Mouse (Mus musculus): ENCODE results near the gene Cacna1e. TPM values are rescaled to one million over a fixed set of nuclear protein-coding genes. Genes with fewer than 3 reads are reported as not detected.

The Cacna1e gene
- total and polyA plus RNA-seq, 3 experiments = 0.22 TPM; not detected in 2

DNA sequence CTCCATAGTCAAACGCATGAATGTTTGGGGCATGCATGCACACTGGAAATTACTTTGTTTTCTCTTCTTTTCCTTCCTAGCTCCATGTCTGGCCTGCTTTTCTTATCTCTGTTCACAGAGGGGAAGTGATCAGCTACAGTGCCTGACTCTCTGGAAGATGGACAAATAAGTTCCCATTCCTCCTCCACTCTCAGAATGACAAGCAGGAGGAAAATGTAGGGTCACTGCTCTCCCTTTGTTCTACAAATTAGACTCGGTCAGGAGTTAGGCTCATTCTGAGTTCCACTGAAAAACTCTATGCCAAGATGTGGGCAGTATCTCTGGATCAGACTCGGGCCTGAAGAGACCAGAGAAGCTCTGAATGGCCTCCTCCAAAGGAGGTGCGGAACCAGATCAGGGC lies 275.8 kb downstream of the Cacna1e start:
- H3K27me3 ChIP-seq (ENCODE audit: insufficient read depth, low read length) = no peaks in the 10 kb centered on the region
- DNase-seq (ENCODE audit: low spot score) (no peak), ATAC-seq (ENCODE audit: extremely low read depth, insufficient number of reproducible peaks, low FRiP score, poor library complexity, severe bottlenecking) (no peak)
- TF ChIP-seq GATA1 (IDR thresholded peaks at IDR 0.05; ENCODE audit: borderline replicate concordance, low read length) (no peak), CTCF (IDR thresholded peaks at IDR 0.05; ENCODE audit: low read depth, low read length) (no peak)
- no peaks in the 10 kb centered on the region for H3K4me1 ChIP-seq (ENCODE audit: insufficient read depth, low read depth, low read length)
- no peaks in the 10 kb centered on the region for H3K36me3 ChIP-seq (replicated peaks)
- no peak overlapping the region for H3K4me3 ChIP-seq (ENCODE audit: low read depth, low read length)
- H3K9me3 ChIP-seq (replicated peaks) = peaks cover 29% of the 10 kb centered on the region

DNA sequence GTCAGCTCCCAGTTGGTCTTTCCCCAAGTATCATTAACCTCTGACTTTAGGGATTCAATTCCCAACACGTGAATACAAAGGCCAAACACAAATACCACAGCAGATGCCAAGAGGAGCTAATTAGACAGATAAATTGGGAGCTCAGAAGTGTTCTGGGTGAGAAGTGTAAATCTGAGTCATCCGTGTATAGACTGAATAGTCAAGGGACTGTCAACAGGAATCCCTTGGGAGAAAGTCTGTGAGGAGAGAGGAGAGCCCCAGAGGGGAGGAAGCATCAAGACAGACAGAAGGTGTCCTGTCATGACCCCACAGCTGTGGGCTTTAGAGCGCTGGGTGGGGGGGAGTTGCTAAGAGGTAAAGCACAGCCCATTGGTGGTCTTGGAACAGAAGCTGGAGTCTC lies 276.9 kb downstream of the Cacna1e start:
- TF ChIP-seq GATA2 (IDR thresholded peaks at IDR 0.05; ENCODE audit: borderline replicate concordance, low read depth, low read length) = no peak
- Histone ChIP-seq H3K9me3 (replicated peaks) (peaks cover 29% of the 10 kb centered on the region), H3K27me3 (ENCODE audit: insufficient read depth, low read length) (no peaks in the 10 kb centered on the region), H3K4me1 (ENCODE audit: insufficient read depth, low read depth, low read length) (no peaks in the 10 kb centered on the region), H3K36me3 (replicated peaks) (no peaks in the 10 kb centered on the region), H3K4me3 (ENCODE audit: low read depth, low read length) (no peak overlapping the region)
- no peak for ATAC-seq (ENCODE audit: extremely low read depth, insufficient number of reproducible peaks, low FRiP score, poor library complexity, severe bottlenecking)
- no peak for DNase-seq (ENCODE audit: low spot score)

DNA sequence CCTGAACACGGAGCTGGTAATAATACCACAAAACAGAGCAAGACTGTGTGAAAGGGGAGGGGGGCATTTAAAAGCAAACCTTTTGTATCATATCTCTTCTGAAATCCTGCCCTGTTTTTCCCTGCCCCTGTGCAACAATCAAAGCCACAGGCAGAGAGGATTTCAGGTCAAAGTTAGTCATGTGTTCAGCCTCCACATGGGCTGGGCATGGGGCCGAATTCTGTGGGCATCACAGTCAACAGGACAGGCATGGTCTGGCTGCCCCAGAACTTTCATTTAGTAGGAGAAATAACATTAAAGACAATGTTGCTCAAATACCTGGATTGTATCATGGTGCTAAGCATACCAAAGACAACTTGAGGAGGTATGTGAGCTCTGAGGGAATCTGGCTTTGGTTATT lies 278.7 kb downstream of the Cacna1e start:
- no peaks in the 10 kb centered on the region for H3K27me3 ChIP-seq (ENCODE audit: insufficient read depth, low read length)
- no peak for TF ChIP-seq POLR2AphosphoS5 (IDR thresholded peaks at IDR 0.05; ENCODE audit: insufficient replicate concordance, low read depth, low read length)
- no peak for TF ChIP-seq GATA2 (IDR thresholded peaks at IDR 0.05; ENCODE audit: borderline replicate concordance, low read depth, low read length)
- no peak for TF ChIP-seq TAL1 (conservative IDR thresholded peaks at IDR 0.05; ENCODE audit: low read depth, low read length)
- H3K4me3 ChIP-seq (ENCODE audit: low read depth, low read length) = no peak overlapping the region
- H3K4me1 ChIP-seq (ENCODE audit: insufficient read depth, low read depth, low read length) = no peaks in the 10 kb centered on the region
- ATAC-seq (ENCODE audit: extremely low read depth, insufficient number of reproducible peaks, low FRiP score, poor library complexity, severe bottlenecking) (no peak), DNase-seq (ENCODE audit: low spot score) (no peak)
- H3K9me3 ChIP-seq (replicated peaks) = peaks cover 29% of the 10 kb centered on the region
- no peaks in the 10 kb centered on the region for H3K36me3 ChIP-seq (replicated peaks)

- H3K4me3 ChIP-seq (ENCODE audit: low read depth, low read length) = no peak overlapping the region
- ATAC-seq (ENCODE audit: extremely low read depth, insufficient number of reproducible peaks, low FRiP score, poor library complexity, severe bottlenecking) = no peak
- TF ChIP-seq GATA2 (IDR thresholded peaks at IDR 0.05; ENCODE audit: borderline replicate concordance, low read depth, low read length) = no peak
- TF ChIP-seq GATA1 (IDR thresholded peaks at IDR 0.05; ENCODE audit: borderline replicate concordance, low read length) = no peak
- no peak for TF ChIP-seq CTCF (IDR thresholded peaks at IDR 0.05; ENCODE audit: low read depth, low read length)
- no peak for TF ChIP-seq TAL1 (conservative IDR thresholded peaks at IDR 0.05; ENCODE audit: low read depth, low read length)
- TF ChIP-seq POLR2AphosphoS5 (IDR thresholded peaks at IDR 0.05; ENCODE audit: insufficient replicate concordance, low read depth, low read length) = no peak
Observed at GRCm38 (mm10) chr1:154603781-154604180, 280.5 kb downstream of the Cacna1e start.

DNA sequence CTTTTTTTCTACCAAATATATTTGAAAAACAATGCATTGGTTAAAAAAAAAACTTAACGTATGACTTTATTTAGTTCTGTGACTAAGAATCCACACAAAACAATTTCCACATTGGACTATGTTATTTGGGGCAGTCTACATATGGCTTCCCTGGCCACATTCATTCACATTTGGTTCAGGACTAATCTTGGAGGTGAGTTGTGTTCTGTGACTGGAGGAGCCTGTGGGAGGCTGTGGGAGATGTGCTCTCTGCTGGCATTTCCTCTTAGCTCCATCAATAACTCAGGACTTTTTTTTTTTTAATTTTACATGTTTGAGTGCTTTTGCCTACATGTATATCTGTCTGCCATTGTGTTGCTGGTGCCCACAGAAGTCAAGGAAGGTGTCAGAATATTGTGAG lies 281.8 kb downstream of the Cacna1e start:
- no peak overlapping the region for H3K4me3 ChIP-seq (ENCODE audit: low read depth, low read length)
- DNase-seq (ENCODE audit: low spot score) (no peak), ATAC-seq (ENCODE audit: extremely low read depth, insufficient number of reproducible peaks, low FRiP score, poor library complexity, severe bottlenecking) (no peak)
- H3K27me3 ChIP-seq (ENCODE audit: insufficient read depth, low read length) = no peaks in the 10 kb centered on the region
- TF ChIP-seq GATA1 (IDR thresholded peaks at IDR 0.05; ENCODE audit: borderline replicate concordance, low read length) (no peak), CTCF (IDR thresholded peaks at IDR 0.05; ENCODE audit: low read depth, low read length) (no peak), POLR2AphosphoS5 (IDR thresholded peaks at IDR 0.05; ENCODE audit: insufficient replicate concordance, low read depth, low read length) (no peak)
- H3K4me1 ChIP-seq (ENCODE audit: insufficient read depth, low read depth, low read length) = no peaks in the 10 kb centered on the region
- H3K9me3 ChIP-seq (replicated peaks) = peaks cover 28% of the 10 kb centered on the region
- no peaks in the 10 kb centered on the region for H3K36me3 ChIP-seq (replicated peaks)

More at GRCm38 (mm10) chr1:154603781-154604180, 280.5 kb downstream of the Cacna1e start:
- Histone ChIP-seq H3K36me3 (replicated peaks) (no peaks in the 10 kb centered on the region), H3K27me3 (ENCODE audit: insufficient read depth, low read length) (no peaks in the 10 kb centered on the region), H3K9me3 (replicated peaks) (peaks cover 27% of the 10 kb centered on the region), H3K4me1 (ENCODE audit: insufficient read depth, low read depth, low read length) (no peaks in the 10 kb centered on the region)
- no peak for DNase-seq (ENCODE audit: low spot score)

DNA sequence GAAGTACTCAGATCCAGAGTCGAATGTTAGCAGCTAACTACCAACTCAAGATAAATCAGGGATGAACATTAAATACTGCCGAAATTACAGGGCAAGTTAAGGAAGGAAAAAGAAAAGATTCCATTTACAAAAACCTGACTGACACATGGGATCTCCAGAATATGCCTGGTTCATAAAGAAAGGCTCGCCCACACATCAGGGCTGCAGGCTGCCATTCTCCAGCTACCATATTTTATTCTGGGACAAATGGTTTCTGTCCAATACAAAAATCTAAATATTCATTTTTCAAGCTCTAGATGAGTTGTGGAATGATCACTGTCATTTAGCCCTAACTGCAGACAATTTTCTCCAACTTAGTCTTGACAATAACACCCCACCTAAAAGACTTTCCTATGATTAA lies 301.8 kb downstream of the Cacna1e start:
- Histone ChIP-seq H3K4me3 (ENCODE audit: low read depth, low read length) (no peak overlapping the region), H3K36me3 (replicated peaks) (no peaks in the 10 kb centered on the region), H3K9me3 (replicated peaks) (peaks cover 16% of the 10 kb centered on the region), H3K27me3 (ENCODE audit: insufficient read depth, low read length) (no peaks in the 10 kb centered on the region), H3K4me1 (ENCODE audit: insufficient read depth, low read depth, low read length) (no peaks in the 10 kb centered on the region)
- DNase-seq (ENCODE audit: low spot score) = no peak
- ATAC-seq (ENCODE audit: extremely low read depth, insufficient number of reproducible peaks, low FRiP score, poor library complexity, severe bottlenecking) = no peak
- no peak for TF ChIP-seq POLR2AphosphoS5 (IDR thresholded peaks at IDR 0.05; ENCODE audit: insufficient replicate concordance, low read depth, low read length)
- TF ChIP-seq GATA1 (IDR thresholded peaks at IDR 0.05; ENCODE audit: borderline replicate concordance, low read length) = no peak
- no peak for TF ChIP-seq CTCF (IDR thresholded peaks at IDR 0.05; ENCODE audit: low read depth, low read length)
- no peak for TF ChIP-seq TAL1 (conservative IDR thresholded peaks at IDR 0.05; ENCODE audit: low read depth, low read length)
- no peak for TF ChIP-seq GATA2 (IDR thresholded peaks at IDR 0.05; ENCODE audit: borderline replicate concordance, low read depth, low read length)

- H3K27me3 ChIP-seq (ENCODE audit: insufficient read depth, low read length) = no peaks in the 10 kb centered on the region
- H3K4me3 ChIP-seq (ENCODE audit: low read depth, low read length) = no peak overlapping the region
- no peak for DNase-seq (ENCODE audit: low spot score)
- ATAC-seq (ENCODE audit: extremely low read depth, insufficient number of reproducible peaks, low FRiP score, poor library complexity, severe bottlenecking) = no peak
- H3K36me3 ChIP-seq (replicated peaks) = no peaks in the 10 kb centered on the region
- H3K9me3 ChIP-seq (replicated peaks) = peaks cover 20% of the 10 kb centered on the region
- no peaks in the 10 kb centered on the region for H3K4me1 ChIP-seq (ENCODE audit: insufficient read depth, low read depth, low read length)
- TF ChIP-seq GATA2 (IDR thresholded peaks at IDR 0.05; ENCODE audit: borderline replicate concordance, low read depth, low read length) (no peak), POLR2AphosphoS5 (IDR thresholded peaks at IDR 0.05; ENCODE audit: insufficient replicate concordance, low read depth, low read length) (no peak), TAL1 (conservative IDR thresholded peaks at IDR 0.05; ENCODE audit: low read depth, low read length) (no peak), GATA1 (IDR thresholded peaks at IDR 0.05; ENCODE audit: borderline replicate concordance, low read length) (no peak), CTCF (IDR thresholded peaks at IDR 0.05; ENCODE audit: low read depth, low read length) (no peak)
Observed at GRCm38 (mm10) chr1:154579929-154580328, 304.4 kb downstream of the Cacna1e start.
